Mouse (Mus musculus) monocyte, adult 2 months (primary cell): Measurements from ENCODE around the gene Lrrc75a.
"Not testable (repeated sequence)": the region's sequence is repeated elsewhere in the genome, so short reads cannot be mapped to it uniquely, and the experiment has no call there.

ENCODE experiments used
- DNase-seq, 2 experiments: peaks; one replicate each; pipeline ENCODE4 v3.0.0; 2022; ENCODE audit warnings: low spot score in 2 of 2, low read depth in 1 of 2

Gene Lrrc75a

GRCm38 (mm10) chr11:62647661-62648590 lies at the start of gene Lrrc75a:
TSS of gene Lrrc75a (minus strand) at chr11:62648523.
- no peak for DNase-seq

- DNase-seq, result no peak
Measured at GRCm38 (mm10) chr11:62695126-62695525, 46.8 kb upstream of the Lrrc75a start.

- DNase-seq, result no peak
Measured at GRCm38 (mm10) chr11:62693299-62694184, 45.2 kb upstream of the Lrrc75a start.

GRCm38 (mm10) chr11:62691592-62691991 lies 43.3 kb upstream of the Lrrc75a start:
- no peak for DNase-seq

GRCm38 (mm10) chr11:62679954-62680353 lies 31.6 kb upstream of the Lrrc75a start:
- DNase-seq, result no peak

- no peak for DNase-seq
Measured at GRCm38 (mm10) chr11:62678778-62679354, 30.5 kb upstream of the Lrrc75a start.

- DNase-seq, result no peak
Measured at GRCm38 (mm10) chr11:62676290-62676596, 27.9 kb upstream of the Lrrc75a start.

GRCm38 (mm10) chr11:62675480-62676289 lies 27.4 kb upstream of the Lrrc75a start:
- peak; percentile 43 for DNase-seq

GRCm38 (mm10) chr11:62670006-62670405 lies 21.7 kb upstream of the Lrrc75a start:
- no peak for DNase-seq

- no peak for DNase-seq
Measured at GRCm38 (mm10) chr11:62669471-62669870, 21.1 kb upstream of the Lrrc75a start.

- DNase-seq, result no peak
Measured at GRCm38 (mm10) chr11:62668986-62669385, 20.7 kb upstream of the Lrrc75a start.

- DNase-seq, result no peak
Measured at GRCm38 (mm10) chr11:62664250-62664649, 15.9 kb upstream of the Lrrc75a start.

- no peak for DNase-seq
Measured at GRCm38 (mm10) chr11:62660885-62661284, 12.6 kb upstream of the Lrrc75a start.

- DNase-seq, result no peak
Measured at GRCm38 (mm10) chr11:62652080-62652479, 3.8 kb upstream of the Lrrc75a start.

- DNase-seq, result no peak
Measured at GRCm38 (mm10) chr11:62651563-62651962, 3.2 kb upstream of the Lrrc75a start.

GRCm38 (mm10) chr11:62649803-62650202 lies 1.5 kb upstream of the Lrrc75a start:
- DNase-seq, result not testable (repeated sequence)

GRCm38 (mm10) chr11:62648591-62649391 lies 468 bp upstream of the Lrrc75a start, which contains the start of gene Mmgt2:
TSS of gene Mmgt2 (plus strand) at chr11:62648664.
- peak; percentile 74 to 87 for DNase-seq

GRCm38 (mm10) chr11:62646958-62647515 lies 1.3 kb downstream of the Lrrc75a start:
- no peak for DNase-seq

GRCm38 (mm10) chr11:62646495-62646843 lies 1.9 kb downstream of the Lrrc75a start:
- DNase-seq, result no peak
